Mouse (Mus musculus) Muller cell, postnatal 12 days (primary cell): ENCODE measurements around the gene Nmbr.

Experiments
- DNase-seq: peaks from one replicate; pipeline ENCODE4 v3.0.0-alpha.2; 2015; ENCODE audit errors: inconsistent ontology term

Nmbr gene

DNA sequence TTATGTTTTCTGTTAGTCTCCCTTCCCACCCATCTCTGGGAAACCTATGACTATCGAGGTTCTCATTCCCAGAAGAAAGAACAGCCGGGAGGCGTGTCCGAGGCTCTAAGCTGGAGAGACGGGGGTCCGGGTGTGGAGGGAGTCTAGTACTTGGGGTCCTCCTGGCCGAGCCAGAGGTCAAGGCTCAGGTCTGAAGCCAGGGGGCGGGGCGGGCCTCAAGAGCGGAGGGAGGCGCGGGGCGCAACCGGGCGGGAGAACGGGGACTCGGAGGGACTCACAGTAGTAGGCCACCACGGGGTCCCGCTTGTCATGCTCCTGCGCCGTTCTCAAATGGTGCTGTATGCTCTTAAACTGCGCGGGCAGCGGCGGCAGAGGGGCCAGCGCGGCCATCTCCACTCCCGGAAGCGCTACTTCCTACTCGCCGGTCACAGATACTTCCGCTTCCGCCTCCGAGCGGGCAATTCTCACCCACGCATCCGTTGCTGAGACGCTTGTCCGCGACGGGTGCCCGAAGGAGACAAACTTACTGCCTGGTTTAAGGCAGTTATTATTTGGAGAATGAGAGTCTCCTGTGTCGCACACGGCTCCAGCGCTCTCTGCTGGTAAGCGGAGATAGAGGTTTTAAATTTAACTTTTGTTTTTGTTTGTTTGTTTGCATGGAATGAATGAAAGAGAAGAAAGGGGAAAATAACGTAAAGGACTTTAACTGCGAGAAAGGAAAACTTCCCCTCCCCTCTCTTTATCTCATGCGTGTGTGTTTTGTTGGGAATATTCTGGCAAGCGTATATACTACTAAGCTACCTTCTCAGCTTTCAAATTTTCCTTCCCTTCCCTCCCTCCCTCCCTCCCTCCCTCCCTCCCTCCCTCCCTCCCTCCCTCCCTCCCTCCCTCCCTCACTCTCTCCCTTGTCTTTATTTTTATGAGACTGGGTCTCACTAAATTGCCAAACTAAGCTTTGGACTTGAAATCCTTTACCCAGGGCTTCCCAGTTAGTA, at the start of gene Nmbr, which contains the start of gene Vta1:
Gene Nmbr (plus strand): TSS at position 520 of the 995 bp plus-strand sequence.
Gene Vta1 (minus strand): TSS at position 489 of the 995 bp plus-strand sequence.
- DNase-seq: peak; percentile 92

DNA sequence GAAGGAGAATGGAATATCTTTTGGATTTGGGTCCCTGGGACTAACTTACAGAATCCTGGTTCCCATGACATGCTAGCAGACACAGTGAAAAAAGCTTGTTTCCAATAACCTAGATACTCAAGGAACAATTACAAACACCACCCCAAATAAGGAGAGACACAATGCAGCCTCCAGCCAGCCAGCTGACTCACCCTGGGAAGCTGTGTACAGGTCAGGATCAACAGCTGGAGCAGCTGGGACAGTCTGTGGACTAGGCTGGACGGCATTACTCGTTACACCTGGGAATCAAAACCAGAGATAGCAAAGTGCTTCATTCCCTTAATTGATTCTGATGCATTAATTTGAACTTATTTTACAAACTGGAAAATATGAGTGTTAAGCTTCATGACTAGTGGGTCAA, 44.5 kb upstream of the Nmbr start:
- no peak for DNase-seq

DNA sequence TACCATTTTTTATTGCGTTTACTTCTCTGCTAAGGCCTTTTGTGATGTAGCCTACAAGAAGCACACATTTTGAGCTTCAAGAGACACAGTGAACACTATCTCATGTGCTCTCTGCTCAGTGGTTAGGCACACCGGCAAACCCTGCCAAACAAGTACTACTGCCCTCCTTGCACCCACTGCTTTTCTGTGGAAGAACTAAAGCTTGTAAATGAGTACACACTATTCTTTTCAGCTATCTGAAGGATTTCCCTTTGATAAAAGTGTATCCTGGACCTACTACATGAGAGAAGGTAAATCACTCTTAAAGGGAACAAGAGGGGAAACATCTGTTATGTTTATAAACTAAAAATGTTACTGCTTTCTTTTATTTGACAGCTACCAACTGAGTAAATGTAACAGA, 39.2 kb upstream of the Nmbr start:
- DNase-seq: no peak

DNA sequence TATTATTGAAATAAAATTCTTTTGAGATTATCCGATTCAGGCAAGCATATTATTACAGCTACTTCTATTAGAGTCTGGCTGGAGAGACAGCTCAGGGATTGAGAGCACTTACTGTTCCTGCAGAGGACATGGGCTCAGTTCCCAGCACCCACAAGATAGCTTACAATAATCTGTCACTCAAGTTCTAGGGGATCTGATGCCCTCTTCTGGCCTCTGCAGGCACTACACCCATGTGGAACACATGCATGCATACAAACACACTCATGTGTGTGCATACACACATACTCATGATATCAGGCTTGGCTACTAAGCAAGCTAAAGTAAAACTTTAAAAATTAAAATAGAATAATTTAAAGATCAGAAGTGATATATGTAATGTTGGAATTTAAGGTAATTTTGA, 19.7 kb upstream of the Nmbr start:
- no peak for DNase-seq

DNA sequence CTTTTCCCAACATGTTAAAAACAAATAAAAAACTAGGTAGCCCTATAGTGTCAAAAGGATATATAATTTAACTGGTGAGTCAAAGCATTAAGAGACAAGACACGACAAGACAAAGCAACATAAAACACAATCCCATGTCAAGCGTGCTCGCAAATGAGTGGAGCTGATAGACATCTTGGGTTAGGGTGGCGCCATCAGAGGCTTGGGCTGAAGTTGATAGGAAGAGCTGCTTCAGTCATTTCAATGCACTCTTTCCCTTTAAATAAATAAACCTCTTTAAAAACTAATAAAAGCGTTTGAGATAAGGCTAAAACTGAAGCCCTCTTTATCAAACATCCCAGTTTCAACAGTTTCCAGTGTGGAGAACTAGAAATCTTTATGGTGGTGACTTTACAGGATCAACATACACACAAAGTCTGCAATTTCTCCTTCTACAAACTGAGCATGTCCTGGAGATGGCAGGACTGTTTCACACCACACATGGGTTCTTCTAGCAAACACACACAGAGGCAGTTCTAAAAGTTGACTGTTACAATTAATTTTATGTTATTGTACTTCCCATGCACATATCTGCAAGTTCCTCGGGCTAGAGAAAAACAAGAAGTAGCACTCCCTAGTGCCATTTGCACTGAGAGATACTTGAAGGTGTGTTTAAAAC, 16.5 kb upstream of the Nmbr start:
- DNase-seq: no peak

DNA sequence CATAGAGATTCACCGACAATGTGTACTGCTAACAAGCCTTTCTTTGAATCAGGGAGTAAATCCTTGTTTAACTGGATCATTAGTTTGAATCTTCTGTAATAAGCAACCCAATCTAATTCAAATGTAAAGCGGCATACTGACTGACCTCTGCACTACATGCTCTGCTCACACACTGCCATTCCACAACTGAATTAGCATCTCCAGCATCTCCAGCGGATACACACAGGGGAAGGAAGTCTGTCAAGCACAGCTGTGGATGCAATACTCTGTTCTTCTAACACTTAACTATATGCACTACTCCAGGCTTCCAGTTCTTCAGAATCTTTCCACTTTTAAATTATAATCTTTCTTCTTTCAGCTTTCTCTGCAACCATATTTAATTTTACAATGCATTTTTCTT, 15.0 kb upstream of the Nmbr start:
- DNase-seq: no peak

DNA sequence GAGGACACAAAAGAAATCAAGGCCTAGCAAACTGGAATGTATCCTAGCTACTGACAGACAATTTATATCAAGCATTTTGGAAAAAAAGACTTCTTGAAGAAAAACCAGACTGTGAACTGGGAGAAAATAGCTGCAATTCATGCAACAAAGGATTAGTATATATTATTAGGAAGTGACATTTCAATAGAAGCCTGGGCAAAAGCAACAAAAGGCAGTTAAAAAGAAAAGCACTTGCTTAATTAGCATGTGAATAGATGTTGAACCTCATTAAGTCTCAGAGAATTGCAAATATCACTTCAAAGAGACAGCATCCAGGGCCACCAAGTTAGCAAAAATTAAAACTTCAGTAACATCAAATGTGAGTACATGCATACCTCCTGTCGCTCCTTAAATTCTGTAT, 2.2 kb upstream of the Nmbr start:
- DNase-seq: peak; percentile 14

DNA sequence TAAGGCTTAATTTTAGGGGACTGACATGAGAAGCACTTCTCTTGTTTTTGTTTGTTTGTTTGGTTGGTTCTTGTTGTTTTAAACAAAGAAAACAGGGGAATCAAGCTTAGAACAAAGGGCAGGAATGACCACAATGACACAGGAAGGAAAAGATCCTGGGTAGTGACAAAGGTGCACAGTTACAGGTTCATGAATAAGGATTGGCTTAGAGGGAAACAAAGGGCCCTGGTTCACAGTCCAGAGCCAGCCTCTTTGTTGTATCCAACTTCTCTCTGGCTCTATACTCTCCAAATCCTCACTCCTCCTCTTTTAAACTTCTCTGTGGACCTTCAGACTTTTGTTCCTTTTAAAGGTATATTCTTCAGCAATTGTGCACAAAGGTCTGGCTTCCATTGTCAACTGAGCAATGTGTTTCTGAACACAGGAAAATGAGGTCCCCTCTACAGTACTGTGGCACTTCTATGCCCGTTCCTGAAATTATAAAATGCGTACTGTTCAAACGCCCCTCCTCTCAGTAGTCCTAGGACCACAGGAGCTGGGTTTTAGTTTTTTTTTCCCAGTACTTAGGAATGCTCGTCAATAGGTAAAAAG, 1.5 kb upstream of the Nmbr start:
- DNase-seq: no peak

DNA sequence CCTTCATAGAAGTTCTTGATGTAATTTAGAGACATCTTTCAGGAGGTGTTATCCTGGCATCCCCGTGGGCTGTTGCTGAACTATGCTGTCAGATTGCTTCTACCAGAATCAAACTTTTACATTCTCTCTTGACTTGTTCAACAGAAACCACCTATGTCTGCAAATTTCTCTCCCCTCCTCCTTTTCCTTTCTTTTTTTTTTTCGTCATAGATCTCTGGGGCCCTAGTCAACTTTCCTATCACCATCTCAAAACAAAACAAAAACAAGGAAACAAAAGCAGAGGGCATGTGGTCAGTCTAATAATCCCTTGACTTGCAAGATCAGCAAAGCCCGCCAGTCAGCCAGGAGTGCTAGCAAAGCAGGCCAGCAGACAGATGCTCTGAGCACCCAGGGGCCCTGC, 12.7 kb downstream of the Nmbr start, which contains the start of gene Gje1:
Gene Gje1 (minus strand): TSS at position 101 of the 400 bp plus-strand sequence.
- no peak for DNase-seq

DNA sequence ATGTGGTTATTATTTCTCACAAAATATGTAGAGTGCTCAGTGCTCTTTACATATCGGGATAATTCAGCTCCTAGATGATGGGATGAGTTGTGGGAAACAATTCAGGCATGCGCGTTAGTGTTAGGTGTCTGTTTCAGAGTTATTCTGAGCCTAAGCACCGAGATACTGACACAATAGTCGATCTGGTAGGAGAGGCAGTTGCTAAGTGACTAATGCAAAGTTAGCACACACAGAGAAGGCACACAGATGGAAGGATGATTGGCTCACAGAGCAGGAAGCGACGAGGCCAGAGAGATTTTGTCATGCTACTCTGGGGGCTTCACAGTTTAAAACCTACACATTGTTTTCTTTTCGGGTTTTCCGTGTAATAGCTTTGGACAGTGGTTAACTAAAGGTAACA, 20.3 kb downstream of the Nmbr start:
- DNase-seq: no peak

DNA sequence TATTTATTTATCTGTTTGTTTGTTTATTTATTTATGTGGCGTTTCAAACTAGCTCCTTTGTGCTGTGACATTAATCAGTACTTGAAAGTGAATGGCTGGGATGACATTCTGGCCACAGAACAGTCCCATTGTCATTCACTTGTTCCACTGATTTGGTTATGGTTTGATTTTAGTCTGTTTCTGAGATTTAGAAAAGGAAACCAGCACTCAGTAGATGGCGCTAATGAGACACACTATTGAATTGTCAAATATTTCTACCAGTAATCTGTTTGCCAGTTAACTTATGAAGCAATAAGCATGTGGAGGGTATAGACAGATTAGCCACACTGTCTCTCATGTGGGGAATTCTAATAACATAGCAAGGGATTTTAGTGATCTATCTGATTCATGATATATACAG, 28.9 kb downstream of the Nmbr start:
- peak; percentile 33 for DNase-seq

DNA sequence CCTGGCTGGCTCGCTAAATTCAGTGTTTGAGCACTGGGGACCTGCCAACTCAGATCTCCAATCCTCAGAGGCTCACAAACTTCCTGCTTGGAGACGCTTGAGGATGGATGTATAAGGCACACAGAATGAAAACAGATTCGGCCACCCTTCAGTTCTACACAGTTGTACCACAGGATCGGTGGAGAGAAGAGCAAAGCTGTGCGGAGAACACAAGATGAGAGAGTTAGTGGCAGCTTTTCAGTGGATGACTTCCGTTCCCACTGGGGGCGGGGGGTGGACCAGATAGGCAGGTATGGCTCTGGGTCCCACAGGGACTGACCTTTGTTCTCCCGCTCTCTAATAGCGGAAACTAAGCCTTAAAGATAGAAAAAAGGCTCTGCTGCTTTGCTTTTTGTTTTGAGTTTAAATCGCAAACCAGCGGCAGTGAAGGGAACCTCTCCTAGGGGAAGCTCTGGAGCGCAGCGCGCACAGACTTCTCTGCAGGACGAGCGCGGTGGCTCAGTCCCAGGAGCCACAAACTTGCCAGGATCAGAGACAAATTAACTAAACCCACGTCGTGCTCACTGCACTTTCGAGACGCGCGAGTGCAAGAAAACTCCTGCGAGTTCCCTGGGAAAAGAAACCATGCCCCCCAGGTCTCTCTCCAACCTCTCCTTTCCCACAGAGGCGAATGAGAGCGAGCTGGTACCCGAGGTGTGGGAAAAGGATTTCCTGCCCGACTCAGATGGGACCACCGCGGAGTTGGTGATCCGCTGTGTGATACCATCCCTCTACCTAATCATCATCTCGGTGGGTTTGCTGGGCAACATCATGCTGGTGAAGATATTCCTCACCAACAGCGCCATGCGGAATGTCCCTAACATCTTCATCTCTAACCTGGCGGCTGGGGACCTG, 54.5 kb downstream of the Nmbr start:
- peak; percentile 7 for DNase-seq

DNA sequence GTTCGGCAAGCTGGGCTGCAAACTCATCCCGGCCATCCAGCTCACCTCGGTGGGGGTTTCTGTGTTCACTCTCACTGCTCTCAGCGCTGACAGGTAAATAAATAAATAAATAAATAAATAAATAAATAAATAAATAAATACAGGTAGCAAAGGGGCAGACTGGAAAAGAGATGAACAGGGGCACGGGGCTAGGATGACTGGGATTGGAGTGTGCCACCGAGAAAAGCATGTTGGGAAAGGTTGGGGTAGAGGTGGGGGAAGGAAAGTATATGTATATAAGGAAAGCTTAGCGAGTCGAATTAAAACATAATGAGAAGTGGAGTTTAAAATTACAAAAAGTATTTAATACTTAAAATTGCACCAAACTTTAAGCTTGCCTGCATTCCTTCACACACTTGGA, 55.2 kb downstream of the Nmbr start:
- DNase-seq: no peak

DNA sequence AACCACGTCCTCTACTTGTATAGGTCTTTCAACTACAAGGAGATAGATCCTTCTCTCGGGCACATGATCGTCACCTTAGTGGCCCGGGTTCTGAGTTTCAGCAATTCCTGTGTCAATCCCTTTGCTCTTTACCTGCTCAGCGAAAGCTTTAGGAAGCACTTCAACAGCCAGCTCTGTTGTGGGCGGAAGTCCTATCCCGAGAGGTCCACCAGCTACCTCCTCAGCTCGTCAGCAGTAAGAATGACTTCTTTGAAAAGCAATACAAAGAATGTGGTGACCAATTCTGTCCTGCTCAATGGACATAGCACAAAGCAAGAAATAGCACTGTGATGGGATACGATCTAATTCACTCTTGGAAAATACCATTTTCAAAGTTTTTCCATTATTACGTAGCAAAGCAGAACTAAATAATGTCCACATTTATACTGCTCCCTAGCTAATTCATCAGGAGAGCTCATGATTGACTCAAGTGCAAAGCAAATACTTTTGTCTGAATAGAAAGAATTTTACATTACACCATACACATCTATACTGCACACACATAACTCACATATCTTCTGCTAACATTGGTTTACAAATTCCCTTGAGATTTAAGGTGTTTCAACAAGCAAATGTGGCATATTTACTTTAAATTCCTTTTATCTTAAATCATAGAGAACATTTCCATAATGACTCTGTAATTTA, 65.0 kb downstream of the Nmbr start:
- DNase-seq: no peak

DNA sequence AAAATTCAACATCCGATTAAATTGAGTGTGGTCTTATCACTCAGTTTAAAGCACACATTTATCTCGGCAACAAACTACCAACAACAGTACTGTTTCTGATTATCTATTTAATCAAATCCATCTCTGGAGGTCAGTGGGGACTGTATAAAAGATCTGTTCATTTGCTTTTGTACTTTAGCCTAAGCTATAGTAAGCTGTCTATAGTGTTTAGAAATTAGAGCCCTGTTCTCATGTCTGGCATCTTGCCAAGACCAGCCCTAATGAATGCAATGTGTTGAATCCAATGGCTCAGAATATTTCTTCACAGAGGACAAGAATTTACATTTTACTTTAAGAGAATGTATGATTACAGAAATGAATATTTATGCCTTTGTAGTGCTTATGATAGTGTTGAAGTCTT, 69.1 kb downstream of the Nmbr start:
- DNase-seq: no peak

DNA sequence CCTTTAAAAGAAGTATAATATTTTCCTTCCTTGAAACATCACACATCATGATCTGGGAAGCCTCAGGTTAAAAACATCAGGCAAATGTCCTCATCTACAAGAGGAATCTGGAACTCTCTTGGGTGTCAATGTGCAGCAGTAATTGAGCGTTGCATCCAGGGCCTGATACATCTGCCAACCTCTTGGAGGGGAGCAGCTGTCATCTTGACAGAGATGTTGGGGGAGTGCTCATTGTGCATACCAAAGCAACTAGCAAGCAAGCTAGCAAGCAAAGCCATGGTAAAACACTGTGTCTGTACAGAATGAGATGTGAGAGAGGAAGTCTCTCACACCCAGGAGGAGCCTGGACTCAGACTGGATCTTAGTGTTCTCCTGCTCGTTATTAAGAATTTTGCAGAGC, 84.6 kb downstream of the Nmbr start:
- no peak for DNase-seq

DNA sequence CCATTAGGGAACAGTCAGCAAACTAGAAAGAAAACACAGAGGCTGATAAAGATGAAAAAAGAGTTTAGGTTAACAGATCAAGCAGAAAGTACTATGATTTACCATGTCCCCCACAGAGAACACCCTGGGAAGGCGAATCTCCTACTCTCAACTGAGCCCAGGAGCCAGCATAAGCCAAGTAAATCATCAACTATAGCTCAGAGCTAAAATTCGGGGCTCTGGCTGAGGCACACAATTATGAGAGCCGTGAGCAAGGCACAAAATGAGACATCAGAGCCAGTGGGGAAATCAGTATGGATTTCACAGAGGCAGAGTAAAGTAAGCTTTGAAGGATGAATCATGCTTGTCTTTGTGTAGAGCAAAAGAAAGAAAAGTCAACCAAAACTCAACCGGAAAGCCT, 111.6 kb downstream of the Nmbr start:
- DNase-seq: no peak
